Mouse (Mus musculus): ENCODE results near the gene Asrgl1. TPM values are rescaled to one million over a fixed set of nuclear protein-coding genes. Genes with fewer than 3 reads are reported as not detected.
A peak's percentile ranks its signal among the peaks of the same experiment; 100 is the strongest.
"Not testable (repeated sequence)": the region's sequence is repeated elsewhere in the genome, so short reads cannot be mapped to it uniquely, and the experiment has no call there.

Asrgl1 gene
- total RNA-seq (2021), result 100 to 1,000 TPM; 115 to 139 TPM
- long read RNA-seq, experiment 1, full-length matches to known transcripts, result 215 of 307 reads
- long read RNA-seq, experiment 1, partial matches to known transcripts, result 58 of 307 reads
- long read RNA-seq, experiment 1, other reads (novel, unspliced or antisense), result 34 of 307 reads
- long read RNA-seq, experiment 2, full-length matches to known transcripts, result 208 of 254 reads
- long read RNA-seq, experiment 2, partial matches to known transcripts, result 34 of 254 reads
- long read RNA-seq, experiment 2, other reads (novel, unspliced or antisense), result 12 of 254 reads

GRCm38 (mm10) chr19:9135512-9136331 lies at the start of gene Asrgl1:
TSS of gene Asrgl1 (minus strand) at chr19:9135636.
- no peak for TF ChIP-seq CTCF (IDR thresholded peaks at IDR 0.05)
- H3K4me3 ChIP-seq, result peak within 1 kb of the TSS; percentile 97
- intact Hi-C loops (cut with DNase I), result no loop called here
- DNase-seq (ENCODE audit: extremely low spot score in 1 of 2, low spot score in 2 of 2), result peak; percentile 91 to 93
- H3K27ac ChIP-seq, result peak within 1 kb of the TSS; percentile 91

- no peak for DNase-seq (ENCODE audit: extremely low spot score in 1 of 2, low spot score in 2 of 2)
- no peak overlapping the region for H3K4me3 ChIP-seq
- TF ChIP-seq CTCF (IDR thresholded peaks at IDR 0.05), result peak; percentile 29
- H3K27ac ChIP-seq, result no peak overlapping the region
- intact Hi-C loops (cut with DNase I), result no loop called here
These were observed 10.8 kb upstream of the Asrgl1 start for GRCm38 (mm10) chr19:9146214-9146613.

- no peak for TF ChIP-seq CTCF (IDR thresholded peaks at IDR 0.05)
- no peak for DNase-seq (ENCODE audit: extremely low spot score in 1 of 2, low spot score in 2 of 2)
- H3K27ac ChIP-seq, result peak overlapping the region; percentile 76
- H3K4me3 ChIP-seq, result no peak overlapping the region
- intact Hi-C loops (cut with DNase I), result no loop called here
These were observed 8.2 kb upstream of the Asrgl1 start for GRCm38 (mm10) chr19:9143639-9144125.

- no peak for TF ChIP-seq CTCF (IDR thresholded peaks at IDR 0.05)
- H3K27ac ChIP-seq, result peak overlapping the region; percentile 76
- intact Hi-C loops (cut with DNase I), result no loop called here
- DNase-seq (ENCODE audit: extremely low spot score in 1 of 2, low spot score in 2 of 2), result no peak
- H3K4me3 ChIP-seq, result no peak overlapping the region
These were observed 7.8 kb upstream of the Asrgl1 start for GRCm38 (mm10) chr19:9143230-9143629.

GRCm38 (mm10) chr19:9140361-9140760 lies 4.9 kb upstream of the Asrgl1 start:
- H3K27ac ChIP-seq; DNase-seq (ENCODE audit: extremely low spot score in 1 of 2, low spot score in 2 of 2); intact Hi-C loops (cut with DNase I); H3K4me3 ChIP-seq: not testable (repeated sequence)

GRCm38 (mm10) chr19:9137159-9137558 lies 1.7 kb upstream of the Asrgl1 start:
- TF ChIP-seq CTCF (IDR thresholded peaks at IDR 0.05), result no peak
- intact Hi-C loops (cut with DNase I), result no loop called here
- no peak overlapping the region for H3K4me3 ChIP-seq
- H3K27ac ChIP-seq, result no peak overlapping the region
- DNase-seq (ENCODE audit: extremely low spot score in 1 of 2, low spot score in 2 of 2), result no peak

- Histone ChIP-seq H3K27ac (peak overlapping the region; percentile 91), H3K4me3 (peak overlapping the region; percentile 97)
- no peak for TF ChIP-seq CTCF (IDR thresholded peaks at IDR 0.05)
- DNase-seq (ENCODE audit: extremely low spot score in 1 of 2, low spot score in 2 of 2), result peak in 1 of 2 experiments; percentile 49
- intact Hi-C loops (cut with DNase I), result no loop called here
These were observed 507 bp downstream of the Asrgl1 start for GRCm38 (mm10) chr19:9134746-9135511.

- Histone ChIP-seq H3K4me3 (no peak overlapping the region), H3K27ac (no peak overlapping the region)
- no peak for DNase-seq (ENCODE audit: extremely low spot score in 1 of 2, low spot score in 2 of 2)
- no peak for TF ChIP-seq CTCF (IDR thresholded peaks at IDR 0.05)
- intact Hi-C loops (cut with DNase I), result no loop called here
These were observed 5.4 kb downstream of the Asrgl1 start for GRCm38 (mm10) chr19:9129996-9130395.

GRCm38 (mm10) chr19:9128499-9129194 lies 6.8 kb downstream of the Asrgl1 start:
- no peak for TF ChIP-seq CTCF (IDR thresholded peaks at IDR 0.05)
- intact Hi-C loops (cut with DNase I), result no loop called here
- Histone ChIP-seq H3K4me3 (no peak overlapping the region), H3K27ac (no peak overlapping the region)
- no peak for DNase-seq (ENCODE audit: extremely low spot score in 1 of 2, low spot score in 2 of 2)

- intact Hi-C loops (cut with DNase I); DNase-seq (ENCODE audit: extremely low spot score in 1 of 2, low spot score in 2 of 2); H3K27ac ChIP-seq; H3K4me3 ChIP-seq: not testable (repeated sequence)
These were observed 11.4 kb downstream of the Asrgl1 start for GRCm38 (mm10) chr19:9123986-9124385.

GRCm38 (mm10) chr19:9122390-9122789 lies 13.0 kb downstream of the Asrgl1 start:
- no peak overlapping the region for H3K4me3 ChIP-seq
- no peak for TF ChIP-seq CTCF (IDR thresholded peaks at IDR 0.05)
- intact Hi-C loops (cut with DNase I), result no loop called here
- H3K27ac ChIP-seq, result no peak overlapping the region
- DNase-seq (ENCODE audit: extremely low spot score in 1 of 2, low spot score in 2 of 2), result no peak
